Mouse (Mus musculus): Measurements from ENCODE around the gene Il12rb2. TPM values are rescaled to one million over a fixed set of nuclear protein-coding genes. Genes with fewer than 3 reads are reported as not detected.

Gene Il12rb2
- total RNA-seq (2014; rRNA removed; ENCODE audit: low replicate concordance), result 0.12 and 0.61 TPM in 2 replicates
- not detected in 2 replicates for polyA plus RNA-seq (2015; fragmentation: Nextera tagmentation; extraction: Ambion mirVana)

DNA sequence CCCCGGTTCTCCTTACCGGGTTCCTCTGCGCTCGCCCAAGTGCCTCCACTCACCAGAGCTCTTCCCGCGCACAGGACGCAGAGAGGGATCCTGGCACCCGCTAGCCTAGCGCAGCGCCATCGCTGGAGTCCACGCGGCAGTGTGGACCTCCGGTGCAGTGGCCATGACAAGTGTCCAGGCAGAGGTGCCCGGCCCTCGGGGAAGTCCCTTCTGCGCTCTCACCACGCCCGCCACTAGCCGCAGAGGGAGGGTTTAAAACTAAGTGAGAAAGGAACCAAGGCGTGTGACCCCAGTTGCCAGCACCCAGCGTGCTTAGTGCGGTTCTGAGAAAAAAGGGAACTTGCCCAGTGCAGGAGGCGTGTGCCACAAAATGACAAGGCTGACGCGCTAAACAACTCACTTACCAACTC is at the start of gene Il12rb2:
Gene Il12rb2 (minus strand): TSS at position 207 of the 410 bp plus-strand sequence.
- WGBS, result 2% methylated on average over 26 of the region's 26 CpGs
- no peak for ATAC-seq (ENCODE audit: insufficient read depth, low read depth)
- H3K27me3 ChIP-seq (ENCODE audit: control insufficient read depth, insufficient read depth, low read length), result no peaks in the 10 kb centered on the region
- no peak for TF ChIP-seq EP300 (IDR thresholded peaks at IDR 0.05; ENCODE audit: low read depth)
- TF ChIP-seq CTCF (IDR thresholded peaks at IDR 0.05; ENCODE audit: low read depth), result no peak
- H3K27ac ChIP-seq (ENCODE audit: low read depth), result no peak within 1 kb of the TSS
- H3K4me2 ChIP-seq (ENCODE audit: low read depth, low read length), result peak within 1 kb of the TSS; percentile 66
- H3K9me3 ChIP-seq (replicated peaks; ENCODE audit: control insufficient read depth, low read length), result no peaks in the 10 kb centered on the region
- H3K4me3 ChIP-seq (ENCODE audit: low read depth, low read length), result peak within 1 kb of the TSS; percentile 43
- H3K36me3 ChIP-seq (replicated peaks; ENCODE audit: control insufficient read depth, insufficient read depth, low read length), result no peaks in the 10 kb centered on the region
- no peaks in the 10 kb centered on the region for H3K4me1 ChIP-seq (ENCODE audit: control insufficient read depth, insufficient read depth)
- no peak within 1 kb of the TSS for H3K9ac ChIP-seq (replicated peaks; ENCODE audit: low read depth, low read length)
- no peak for DNase-seq (ENCODE audit: low spot score)

DNA sequence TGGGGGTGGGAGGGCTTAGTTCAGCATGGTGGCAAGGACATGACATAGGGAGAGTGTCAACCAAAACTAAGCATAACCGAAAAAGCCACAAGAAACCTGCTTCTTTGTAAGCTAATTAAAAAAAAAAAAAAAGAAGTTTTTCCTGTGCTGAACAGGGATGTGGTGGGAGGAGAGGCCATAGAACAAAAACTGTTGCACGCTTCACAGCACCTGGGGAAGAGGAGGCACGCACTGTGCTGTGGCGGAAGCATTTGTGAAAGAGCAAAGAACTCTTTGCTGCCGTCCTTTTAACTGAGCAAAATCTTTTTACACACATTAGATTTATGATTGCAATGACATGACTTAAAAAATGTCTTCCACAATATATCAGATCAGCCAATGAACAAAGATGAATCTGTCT is 45.8 kb upstream of the Il12rb2 start:
- 79% methylated on average over 5 of the region's 5 CpGs for WGBS
- no peak for ATAC-seq (ENCODE audit: insufficient read depth, low read depth)
- Histone ChIP-seq H3K27ac (ENCODE audit: low read depth) (no peak overlapping the region), H3K9me3 (replicated peaks; ENCODE audit: control insufficient read depth, low read length) (no peaks in the 10 kb centered on the region), H3K4me1 (ENCODE audit: control insufficient read depth, insufficient read depth) (no peaks in the 10 kb centered on the region), H3K4me3 (ENCODE audit: low read depth, low read length) (no peak overlapping the region), H3K4me2 (ENCODE audit: low read depth, low read length) (no peak overlapping the region), H3K36me3 (replicated peaks; ENCODE audit: control insufficient read depth, insufficient read depth, low read length) (no peaks in the 10 kb centered on the region), H3K9ac (replicated peaks; ENCODE audit: low read depth, low read length) (no peak overlapping the region), H3K27me3 (ENCODE audit: control insufficient read depth, insufficient read depth, low read length) (no peaks in the 10 kb centered on the region)
- no peak for TF ChIP-seq CTCF (IDR thresholded peaks at IDR 0.05; ENCODE audit: low read depth)
- TF ChIP-seq EP300 (IDR thresholded peaks at IDR 0.05; ENCODE audit: low read depth), result no peak
- no peak for DNase-seq (ENCODE audit: low spot score)

DNA sequence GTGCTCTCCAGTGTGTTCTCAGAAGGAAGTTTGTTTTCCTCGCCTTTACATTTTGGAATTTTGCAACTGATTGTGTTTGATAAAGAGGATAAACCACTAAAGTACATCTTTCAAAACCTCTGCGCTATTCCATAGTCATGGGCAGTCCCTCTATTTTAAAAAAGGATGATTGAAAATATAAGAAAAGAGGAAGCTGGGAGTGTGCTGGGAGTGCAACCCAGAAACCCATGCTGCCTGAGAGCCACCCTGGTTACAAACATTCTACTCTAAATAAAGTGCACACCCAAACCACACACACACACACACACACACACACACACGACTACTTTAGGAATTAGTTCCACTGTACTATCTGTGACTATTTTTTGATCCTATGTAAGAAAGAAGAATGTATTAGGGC is 40.6 kb upstream of the Il12rb2 start:
- DNase-seq (ENCODE audit: low spot score), result no peak

DNA sequence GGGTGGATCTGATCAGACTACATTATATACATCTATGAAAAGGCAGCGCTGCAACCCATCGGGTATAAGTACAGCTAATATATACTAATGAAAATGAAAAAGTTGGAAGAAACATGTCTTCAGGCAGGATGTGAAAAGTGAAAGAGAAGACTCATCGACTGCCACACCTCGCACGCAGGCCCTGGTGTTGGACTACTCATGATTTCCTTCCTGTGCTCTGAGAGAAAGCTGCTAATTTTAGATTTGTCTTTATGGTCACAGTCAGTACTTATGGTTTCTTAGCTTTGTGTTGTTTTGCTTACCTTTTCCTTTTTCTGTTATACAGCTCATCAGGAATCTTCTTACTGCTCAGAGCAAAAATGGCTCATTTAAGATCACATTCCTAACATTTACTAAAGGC is 39.3 kb upstream of the Il12rb2 start:
- 76% methylated on average over 5 of the region's 5 CpGs for WGBS

More for the DNA sequence above, 40.6 kb upstream of the Il12rb2 start:
- Histone ChIP-seq H3K36me3 (replicated peaks; ENCODE audit: control insufficient read depth, insufficient read depth, low read length) (no peaks in the 10 kb centered on the region), H3K4me2 (ENCODE audit: low read depth, low read length) (no peak overlapping the region), H3K9me3 (replicated peaks; ENCODE audit: control insufficient read depth, low read length) (no peaks in the 10 kb centered on the region), H3K4me3 (ENCODE audit: low read depth, low read length) (no peak overlapping the region), H3K9ac (replicated peaks; ENCODE audit: low read depth, low read length) (no peak overlapping the region), H3K27me3 (ENCODE audit: control insufficient read depth, insufficient read depth, low read length) (no peaks in the 10 kb centered on the region), H3K4me1 (ENCODE audit: control insufficient read depth, insufficient read depth) (no peaks in the 10 kb centered on the region), H3K27ac (ENCODE audit: low read depth) (no peak overlapping the region)
- TF ChIP-seq EP300 (IDR thresholded peaks at IDR 0.05; ENCODE audit: low read depth), result no peak
- TF ChIP-seq CTCF (IDR thresholded peaks at IDR 0.05; ENCODE audit: low read depth), result no peak
- no peak for ATAC-seq (ENCODE audit: insufficient read depth, low read depth)
- WGBS, result 68% methylated on average over 3 of the region's 3 CpGs

DNA sequence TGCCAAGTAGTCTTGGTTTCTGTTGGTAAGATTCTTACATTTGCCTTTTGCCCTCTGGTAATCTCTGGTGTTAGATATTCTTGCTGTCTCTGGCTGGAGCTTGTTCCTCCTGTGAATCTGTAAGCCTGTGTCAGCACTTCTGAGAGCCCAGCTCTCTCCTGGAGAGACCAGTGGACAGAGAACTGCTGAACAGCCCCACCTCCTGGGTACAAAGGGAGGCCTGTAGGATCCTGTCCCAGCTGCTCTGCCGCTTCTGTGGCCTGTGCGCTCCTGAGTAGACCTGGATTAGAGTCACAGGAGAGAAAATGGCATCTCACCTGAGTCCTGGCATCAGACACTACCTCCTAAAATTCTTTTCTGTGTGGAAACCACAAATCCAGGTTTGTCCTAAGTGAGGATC is 37.4 kb upstream of the Il12rb2 start:
- Histone ChIP-seq H3K4me3 (ENCODE audit: low read depth, low read length) (no peak overlapping the region), H3K27me3 (ENCODE audit: control insufficient read depth, insufficient read depth, low read length) (no peaks in the 10 kb centered on the region), H3K9me3 (replicated peaks; ENCODE audit: control insufficient read depth, low read length) (no peaks in the 10 kb centered on the region), H3K4me2 (ENCODE audit: low read depth, low read length) (no peak overlapping the region), H3K36me3 (replicated peaks; ENCODE audit: control insufficient read depth, insufficient read depth, low read length) (no peaks in the 10 kb centered on the region), H3K4me1 (ENCODE audit: control insufficient read depth, insufficient read depth) (no peaks in the 10 kb centered on the region), H3K27ac (ENCODE audit: low read depth) (no peak overlapping the region), H3K9ac (replicated peaks; ENCODE audit: low read depth, low read length) (no peak overlapping the region)
- DNase-seq (ENCODE audit: low spot score) (no peak), ATAC-seq (ENCODE audit: insufficient read depth, low read depth) (no peak)
- no peak for TF ChIP-seq CTCF (IDR thresholded peaks at IDR 0.05; ENCODE audit: low read depth)
- TF ChIP-seq EP300 (IDR thresholded peaks at IDR 0.05; ENCODE audit: low read depth), result no peak
- WGBS, result 74% methylated on average over 2 of the region's 2 CpGs

More for the DNA sequence above, 39.3 kb upstream of the Il12rb2 start:
- no peak overlapping the region for H3K27ac ChIP-seq (ENCODE audit: low read depth)
- H3K4me3 ChIP-seq (ENCODE audit: low read depth, low read length), result no peak overlapping the region
- ATAC-seq (ENCODE audit: insufficient read depth, low read depth) (no peak), DNase-seq (ENCODE audit: low spot score) (no peak)
- H3K4me1 ChIP-seq (ENCODE audit: control insufficient read depth, insufficient read depth), result no peaks in the 10 kb centered on the region
- no peaks in the 10 kb centered on the region for H3K27me3 ChIP-seq (ENCODE audit: control insufficient read depth, insufficient read depth, low read length)
- no peaks in the 10 kb centered on the region for H3K9me3 ChIP-seq (replicated peaks; ENCODE audit: control insufficient read depth, low read length)
- H3K9ac ChIP-seq (replicated peaks; ENCODE audit: low read depth, low read length), result no peak overlapping the region
- H3K4me2 ChIP-seq (ENCODE audit: low read depth, low read length), result no peak overlapping the region
- H3K36me3 ChIP-seq (replicated peaks; ENCODE audit: control insufficient read depth, insufficient read depth, low read length), result no peaks in the 10 kb centered on the region
- no peak for TF ChIP-seq CTCF (IDR thresholded peaks at IDR 0.05; ENCODE audit: low read depth)

DNA sequence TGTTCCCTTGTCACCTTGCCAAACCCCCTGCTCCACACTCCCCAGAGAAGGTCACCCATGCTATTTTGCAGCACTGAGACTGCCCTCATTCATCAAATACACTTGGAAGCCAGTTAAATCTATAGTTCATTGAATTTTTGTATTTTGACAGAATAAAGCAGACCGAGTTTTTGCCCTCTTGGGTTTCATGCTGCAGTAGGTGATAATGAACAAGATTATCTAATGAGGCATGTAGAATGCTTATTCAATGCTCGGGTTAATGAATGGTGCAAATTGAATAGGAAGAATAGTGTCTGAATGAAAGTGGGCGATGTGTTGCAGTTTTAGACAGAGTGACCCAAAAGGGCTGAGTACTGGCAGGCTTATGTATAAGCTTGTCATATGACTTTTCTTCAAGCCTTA is 29.3 kb upstream of the Il12rb2 start:
- H3K27ac ChIP-seq (ENCODE audit: low read depth), result no peak overlapping the region
- no peaks in the 10 kb centered on the region for H3K27me3 ChIP-seq (ENCODE audit: control insufficient read depth, insufficient read depth, low read length)
- 68% methylated on average over 3 of the region's 3 CpGs for WGBS
- H3K36me3 ChIP-seq (replicated peaks; ENCODE audit: control insufficient read depth, insufficient read depth, low read length), result no peaks in the 10 kb centered on the region
- ATAC-seq (ENCODE audit: insufficient read depth, low read depth), result no peak
- H3K4me3 ChIP-seq (ENCODE audit: low read depth, low read length), result no peak overlapping the region
- TF ChIP-seq CTCF (IDR thresholded peaks at IDR 0.05; ENCODE audit: low read depth) (no peak), EP300 (IDR thresholded peaks at IDR 0.05; ENCODE audit: low read depth) (no peak)
- no peaks in the 10 kb centered on the region for H3K9me3 ChIP-seq (replicated peaks; ENCODE audit: control insufficient read depth, low read length)
- no peak overlapping the region for H3K4me2 ChIP-seq (ENCODE audit: low read depth, low read length)
- no peak for DNase-seq (ENCODE audit: low spot score)
- no peak overlapping the region for H3K9ac ChIP-seq (replicated peaks; ENCODE audit: low read depth, low read length)
- H3K4me1 ChIP-seq (ENCODE audit: control insufficient read depth, insufficient read depth), result no peaks in the 10 kb centered on the region
